Mouse (Mus musculus): ENCODE data around the gene Runx1.

The Runx1 gene

DNA sequence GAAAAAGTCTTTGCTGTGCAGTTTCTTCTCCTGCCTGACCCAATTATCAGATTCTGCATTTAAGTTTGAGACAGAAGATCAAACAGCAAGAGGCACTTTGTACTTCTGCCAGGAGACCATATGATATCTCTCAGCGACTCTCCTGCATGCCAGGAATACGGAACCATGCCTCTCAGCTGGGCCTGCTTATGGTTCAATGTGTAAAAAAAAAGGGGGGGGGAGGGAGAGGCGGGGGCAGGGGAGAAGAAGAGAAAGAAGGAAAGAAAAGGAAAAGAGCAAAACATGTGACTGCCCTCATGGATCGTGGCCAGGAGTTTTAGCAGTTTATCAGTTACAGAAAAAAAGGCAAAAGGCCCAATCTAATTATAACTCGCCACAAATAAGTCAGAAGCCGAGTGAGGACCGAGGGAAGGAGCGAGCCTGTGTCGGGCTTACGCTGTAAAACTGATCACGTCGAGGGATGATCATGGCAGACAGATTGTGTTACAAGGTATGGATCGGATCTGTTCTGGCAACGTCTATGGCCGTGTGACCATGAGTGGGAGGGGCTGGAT is 63.9 kb downstream of the Runx1 start:
- in situ Hi-C loops (cut with MboI, MseI): loop anchor here in 1 of 2 experiments (10.0 to 25.0 kb wide), 2 partner anchors 53 to 1025 kb away; no protein-coding TSS in a partner anchor

DNA sequence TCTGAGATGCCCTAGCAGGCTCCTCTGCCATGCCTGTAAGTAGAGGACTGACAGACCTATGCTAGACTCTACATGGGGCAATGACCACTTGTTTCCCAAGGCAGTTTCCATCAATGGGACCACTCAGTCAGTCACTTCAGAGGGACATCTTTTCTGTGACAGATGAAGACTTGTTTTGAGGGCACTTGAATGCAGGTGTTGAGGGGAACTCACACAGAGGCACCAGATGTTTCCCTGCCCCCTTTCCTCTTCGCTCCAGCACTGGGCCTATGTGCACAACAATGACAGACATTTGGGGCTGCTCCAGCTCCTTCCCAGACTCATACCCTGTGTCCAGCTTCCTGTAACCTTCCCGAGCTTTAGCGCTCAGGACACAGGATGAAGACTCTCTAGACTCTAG is 65.9 kb downstream of the Runx1 start:
- in situ Hi-C loops (cut with MboI, MseI): loop anchor here in 1 of 2 experiments (10.0 to 25.0 kb wide), 2 partner anchors 55 to 1027 kb away; no protein-coding TSS in a partner anchor

DNA sequence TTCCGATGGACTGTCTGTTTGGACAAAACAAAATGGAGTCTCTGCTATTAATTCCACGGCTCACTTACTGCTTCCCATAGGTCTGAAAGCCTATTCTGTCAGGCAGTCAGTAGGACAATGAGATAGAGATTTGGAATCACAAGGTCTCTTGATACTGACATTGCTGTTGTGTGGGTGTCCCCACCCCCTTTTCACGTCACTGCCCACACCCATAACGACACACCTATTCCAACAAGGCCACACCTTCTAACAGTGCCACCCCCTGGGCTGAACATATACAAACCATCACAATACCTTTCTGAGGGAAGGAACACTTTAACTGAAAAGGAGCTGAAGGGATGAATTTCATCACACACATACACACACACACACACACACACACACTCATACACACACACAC is 68.4 kb downstream of the Runx1 start:
- in situ Hi-C loops (cut with MboI, MseI): loop anchor here (10.0 to 25.0 kb wide), 2 partner anchors 1030 to 1253 kb away; no protein-coding TSS in a partner anchor

DNA sequence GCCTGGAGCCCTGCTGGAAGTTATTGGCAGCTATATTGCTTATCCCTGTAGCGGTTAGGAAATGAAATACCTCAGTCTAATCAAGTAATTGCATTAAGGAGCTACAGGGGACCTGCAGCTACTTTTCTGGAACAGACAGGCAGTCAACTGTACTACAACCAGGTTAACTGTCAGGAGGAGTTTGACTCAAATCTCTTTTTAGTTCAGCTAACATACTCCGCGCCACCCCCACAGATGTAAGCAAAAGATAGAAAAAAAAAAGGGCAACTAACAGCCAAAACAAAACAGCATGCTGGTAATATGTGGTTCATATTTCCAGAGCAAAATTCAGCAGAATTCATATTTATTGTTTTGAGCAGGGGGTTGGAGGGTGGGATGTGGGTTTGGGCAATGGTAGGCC is 72.0 kb downstream of the Runx1 start:
- in situ Hi-C loops (cut with MboI, MseI): loop anchor here (10.0 to 25.0 kb wide), 2 partner anchors 1033 to 1249 kb away; no protein-coding TSS in a partner anchor

DNA sequence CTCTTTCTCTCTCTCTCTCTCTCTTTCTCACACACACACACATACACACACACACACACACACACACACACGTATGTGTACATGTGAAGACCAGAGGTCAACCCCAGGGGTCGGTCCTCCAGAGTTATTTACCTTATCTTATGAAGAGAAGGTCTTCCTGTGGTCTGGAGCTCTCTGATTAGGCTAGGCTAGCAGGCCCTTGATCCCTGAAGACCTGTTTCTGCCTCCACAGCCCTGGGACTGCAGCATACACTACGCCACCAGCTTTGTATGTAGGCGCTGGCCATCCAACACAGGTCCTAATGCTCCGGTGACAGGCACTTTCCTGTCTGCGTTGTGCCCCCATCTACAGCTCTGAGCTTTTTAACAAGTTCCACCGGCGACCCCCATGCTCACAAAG is 72.8 kb downstream of the Runx1 start:
- in situ Hi-C loops (cut with MboI, MseI): loop anchor here (10.0 to 25.0 kb wide), 2 partner anchors 1034 to 1248 kb away; no protein-coding TSS in a partner anchor

DNA sequence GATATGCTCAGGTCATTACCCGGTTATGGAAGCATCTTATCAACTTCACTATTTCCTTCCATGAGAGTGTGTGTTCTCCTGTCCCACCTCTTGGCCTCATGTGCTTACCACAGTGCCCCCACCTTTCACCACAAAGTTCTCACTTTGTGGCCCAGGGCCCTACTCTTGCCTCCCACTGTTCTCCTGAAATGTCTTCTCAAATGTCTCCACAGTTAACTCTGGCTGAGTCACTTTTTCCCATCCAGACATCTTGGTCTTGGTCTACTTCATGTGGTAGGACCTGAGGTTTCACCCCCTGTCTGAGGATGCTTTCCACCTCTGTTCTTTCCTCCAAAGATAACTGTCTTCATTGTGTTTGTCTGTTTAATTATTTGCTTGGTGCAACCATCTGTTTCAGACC is 77.7 kb downstream of the Runx1 start:
- in situ Hi-C loops (cut with MboI, MseI): loop anchor here in 1 of 2 experiments (5.0 kb wide), 1 partner anchor 46 kb away; no protein-coding TSS in a partner anchor

DNA sequence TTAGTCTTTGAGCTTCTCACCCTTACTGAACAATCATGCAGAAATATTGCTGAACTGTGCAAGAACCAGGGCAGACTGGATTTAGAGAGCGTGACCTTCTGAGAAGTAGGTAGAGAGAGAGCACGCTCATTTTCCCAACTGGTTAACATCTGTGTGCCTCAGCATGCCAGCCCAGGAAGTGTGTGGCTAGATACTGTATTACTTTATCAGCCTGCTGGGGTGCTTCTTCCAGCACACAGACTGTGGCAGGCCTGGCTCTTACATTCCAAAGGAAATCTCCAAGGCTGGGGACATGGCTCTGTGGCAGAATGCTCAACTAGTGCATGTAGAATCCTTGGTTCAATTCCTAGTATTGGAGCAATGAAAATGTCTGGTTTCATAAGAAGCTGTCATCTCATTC is 78.9 kb downstream of the Runx1 start:
- in situ Hi-C loops (cut with MboI, MseI): loop anchor here in 1 of 2 experiments (5.0 kb wide), 1 partner anchor 45 kb away; no protein-coding TSS in a partner anchor

DNA sequence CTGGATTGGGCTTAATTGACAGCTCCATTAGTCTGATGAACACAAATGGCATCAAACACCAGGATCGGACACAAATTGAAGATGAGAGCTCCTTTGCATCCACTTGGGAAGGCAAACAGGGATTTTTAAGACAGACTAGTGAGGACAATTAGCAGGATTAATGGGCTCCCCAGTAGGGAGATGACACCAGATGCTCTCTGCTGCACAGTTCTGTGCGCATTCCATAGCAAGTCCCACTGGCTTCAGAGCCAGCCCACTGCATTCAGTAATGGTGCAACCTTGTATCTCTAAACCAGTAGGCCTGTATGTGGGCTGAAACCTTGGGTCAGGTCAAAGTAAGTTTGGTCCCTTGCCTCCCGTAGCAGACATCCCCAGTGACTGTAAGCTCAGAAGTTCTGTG is 80.7 kb downstream of the Runx1 start:
- in situ Hi-C loops (cut with MboI, MseI): loop anchor here in 1 of 2 experiments (5.0 kb wide), 1 partner anchor 43 kb away; no protein-coding TSS in a partner anchor

DNA sequence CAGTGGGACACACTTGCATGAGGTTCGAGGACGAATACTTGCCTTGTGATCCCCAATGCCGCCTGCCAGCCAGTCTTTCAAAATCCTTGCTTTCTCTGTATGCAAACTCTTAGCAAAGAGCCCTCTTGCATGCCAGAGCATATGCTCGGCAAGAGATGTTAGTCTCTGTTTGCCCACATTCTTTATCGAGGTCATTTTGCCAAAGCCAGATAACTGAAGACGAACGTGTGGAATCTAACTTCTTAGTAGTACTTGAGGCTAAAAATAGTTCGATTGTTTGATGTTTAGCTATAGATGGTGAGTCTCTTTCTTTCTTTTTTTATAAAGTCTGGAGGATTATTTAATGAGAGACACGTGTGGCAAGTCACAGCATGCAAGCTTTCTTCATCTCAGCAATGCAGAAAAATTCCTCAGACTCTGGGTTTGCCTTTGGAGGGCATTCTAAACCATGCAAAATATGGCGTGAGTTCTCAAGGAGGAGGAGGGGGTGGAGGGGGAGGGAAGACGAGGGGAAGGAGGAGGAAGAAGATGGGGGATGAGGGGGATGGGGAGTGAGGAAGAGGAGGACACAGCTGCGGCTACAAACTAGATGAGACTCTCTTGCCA is 81.7 kb downstream of the Runx1 start:
- in situ Hi-C loops (cut with MboI, MseI): no loop called here

DNA sequence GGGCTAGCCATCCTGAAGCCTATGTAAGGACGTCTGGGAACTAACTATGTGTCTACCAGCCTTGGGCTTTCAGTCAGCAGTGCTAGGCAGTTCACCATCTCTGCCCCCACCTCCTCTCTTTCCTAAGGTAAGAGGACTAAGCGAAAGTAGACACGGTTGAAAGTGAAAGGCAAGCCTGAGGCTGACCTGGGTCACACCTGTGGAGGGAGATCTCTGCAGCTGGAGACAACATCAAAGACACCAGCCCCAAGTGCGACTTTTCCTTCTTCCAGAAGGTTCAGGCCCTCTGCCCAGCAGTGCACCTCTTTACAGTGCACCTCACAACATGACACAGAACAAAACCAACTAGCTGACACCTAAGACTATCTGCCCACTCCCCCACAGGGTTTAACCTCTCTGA is 82.2 kb downstream of the Runx1 start:
- in situ Hi-C loops (cut with MboI, MseI): no loop called here

DNA sequence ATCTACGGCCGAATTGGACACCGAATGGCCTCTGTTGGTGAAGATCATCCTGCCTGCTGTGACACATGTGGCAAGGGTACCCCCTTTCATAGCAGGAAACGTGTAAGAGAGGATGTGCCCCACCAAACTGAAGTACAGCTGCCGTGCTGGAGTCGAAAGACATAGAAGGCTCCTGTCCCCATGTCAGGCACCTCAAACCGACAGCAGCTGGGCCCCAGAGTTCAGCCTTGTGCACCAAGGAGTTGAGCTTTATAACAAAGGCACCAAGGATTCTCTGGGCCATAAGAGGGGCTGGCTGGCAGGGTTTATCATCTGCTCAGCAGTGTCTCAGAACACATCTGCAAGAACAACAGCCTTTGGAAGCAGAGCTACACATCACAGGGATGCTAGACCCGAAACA is 84.6 kb downstream of the Runx1 start:
- in situ Hi-C loops (cut with MboI, MseI): no loop called here

DNA sequence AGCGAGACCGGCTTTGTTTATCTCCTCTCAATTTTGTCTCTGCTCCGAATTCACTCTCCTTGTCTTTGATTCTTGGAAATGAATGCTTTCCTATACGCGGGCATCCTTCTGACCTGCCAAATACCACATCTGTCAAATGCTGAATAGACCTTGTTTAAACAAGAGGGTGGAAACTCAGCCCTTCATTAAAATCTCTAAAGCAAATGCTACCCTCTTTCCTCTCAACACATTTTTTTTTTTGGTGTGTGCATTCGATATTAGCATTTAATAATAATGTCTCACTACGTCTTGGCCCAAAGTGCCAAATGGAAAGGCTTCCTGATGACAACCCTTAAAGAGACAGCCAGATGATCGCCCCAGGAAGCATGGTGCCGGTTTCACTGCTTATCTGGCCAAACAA is 85.4 kb downstream of the Runx1 start:
- in situ Hi-C loops (cut with MboI, MseI): no loop called here

DNA sequence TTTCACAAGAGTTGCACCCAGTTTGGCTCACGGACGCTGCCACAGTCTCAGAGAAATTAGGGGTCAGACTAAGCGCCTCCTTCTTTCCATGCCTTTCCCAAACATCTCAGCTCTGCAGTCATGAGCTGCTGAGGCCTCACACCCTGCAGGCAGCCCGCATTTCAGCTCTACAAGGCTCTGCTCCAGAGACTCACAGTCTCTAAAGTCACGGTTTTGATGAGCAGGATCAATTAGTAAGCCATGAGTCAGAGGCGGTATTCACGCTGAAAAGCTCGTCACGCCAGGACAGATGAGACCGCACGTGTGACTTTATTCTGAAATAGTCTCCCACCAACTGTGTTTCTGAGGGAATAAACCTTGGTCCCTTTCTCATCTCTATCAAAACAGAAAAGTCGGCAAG is 86.0 kb downstream of the Runx1 start:
- in situ Hi-C loops (cut with MboI, MseI): no loop called here

DNA sequence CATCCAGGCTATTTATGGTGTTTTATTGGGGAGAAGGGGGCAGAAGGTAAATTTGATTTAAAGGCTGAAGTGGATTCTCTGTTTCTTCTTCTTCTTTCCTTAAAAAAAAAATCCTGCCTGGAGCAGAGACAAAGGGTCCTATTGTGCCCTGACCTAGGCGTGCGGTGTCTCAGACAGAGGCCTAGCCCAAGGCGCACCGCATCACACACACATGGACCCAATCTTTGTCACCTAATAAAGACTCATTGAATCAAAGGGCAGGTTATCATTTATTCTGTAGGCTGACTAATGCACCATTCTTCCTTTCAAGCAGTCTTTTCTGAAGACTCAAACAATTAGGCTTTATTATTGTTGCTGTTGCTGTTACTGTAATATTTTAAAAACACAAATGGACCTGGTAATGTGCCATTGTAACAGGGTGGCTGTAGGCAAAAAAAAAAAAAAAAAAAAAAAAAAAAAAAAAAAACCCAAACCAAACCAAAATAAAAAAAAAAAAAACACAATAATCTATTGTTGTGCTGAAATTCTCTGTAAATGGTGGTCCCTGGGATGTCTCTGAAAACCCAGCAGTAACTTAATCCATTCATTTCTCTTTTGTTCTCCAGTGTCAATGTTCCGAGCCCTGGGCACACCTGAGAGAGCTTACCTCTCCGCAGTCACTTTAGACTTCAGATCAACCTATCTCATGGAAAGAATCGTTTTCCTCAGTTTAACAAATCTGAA is 86.7 kb downstream of the Runx1 start:
- in situ Hi-C loops (cut with MboI, MseI): no loop called here

DNA sequence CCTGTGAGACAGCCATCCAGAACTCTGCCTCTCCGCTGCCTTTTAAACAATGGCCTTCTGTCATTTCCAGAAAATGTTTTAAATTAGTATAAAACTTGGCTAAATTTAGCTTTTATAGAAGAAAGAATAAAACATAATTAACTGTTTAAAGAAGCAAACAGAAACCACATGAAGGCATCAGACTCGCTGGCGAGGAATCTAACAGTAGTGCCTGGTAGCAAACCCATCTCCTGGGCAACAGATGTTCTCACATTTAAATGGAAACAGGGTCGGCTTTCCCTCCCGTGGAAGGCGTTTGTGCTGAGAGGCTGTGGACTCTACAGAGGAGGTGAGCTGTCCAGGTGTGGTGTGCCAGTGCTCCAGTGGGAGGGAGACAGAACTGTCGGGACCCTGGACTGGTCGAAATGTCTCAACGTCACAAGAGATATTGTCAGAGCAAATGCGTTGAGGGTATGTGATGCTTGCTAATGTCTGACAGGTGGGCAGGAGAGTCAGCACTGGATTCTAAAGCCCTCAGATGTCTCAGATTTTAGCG is 87.4 kb downstream of the Runx1 start:
- in situ Hi-C loops (cut with MboI, MseI): no loop called here

DNA sequence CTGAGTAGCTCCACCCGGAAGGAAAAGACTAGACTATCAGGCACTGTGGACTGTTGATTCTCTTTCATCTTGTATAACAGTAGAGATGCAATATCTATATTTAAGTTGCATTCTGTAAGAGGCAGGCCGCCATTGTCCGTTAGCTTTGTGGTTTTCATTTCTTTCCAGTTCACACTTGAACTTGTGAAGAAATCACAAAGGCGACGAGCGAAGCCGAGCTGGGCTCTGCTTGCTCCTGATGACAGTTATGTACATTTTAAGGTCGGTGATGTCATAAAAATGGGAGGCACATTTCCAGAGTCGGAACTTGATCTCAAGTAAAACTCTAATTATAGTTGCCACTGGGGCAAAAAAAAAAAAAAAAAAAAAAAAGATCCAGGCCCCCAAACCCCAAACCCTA is 99.1 kb downstream of the Runx1 start:
- in situ Hi-C loops (cut with MboI, MseI): no loop called here

DNA sequence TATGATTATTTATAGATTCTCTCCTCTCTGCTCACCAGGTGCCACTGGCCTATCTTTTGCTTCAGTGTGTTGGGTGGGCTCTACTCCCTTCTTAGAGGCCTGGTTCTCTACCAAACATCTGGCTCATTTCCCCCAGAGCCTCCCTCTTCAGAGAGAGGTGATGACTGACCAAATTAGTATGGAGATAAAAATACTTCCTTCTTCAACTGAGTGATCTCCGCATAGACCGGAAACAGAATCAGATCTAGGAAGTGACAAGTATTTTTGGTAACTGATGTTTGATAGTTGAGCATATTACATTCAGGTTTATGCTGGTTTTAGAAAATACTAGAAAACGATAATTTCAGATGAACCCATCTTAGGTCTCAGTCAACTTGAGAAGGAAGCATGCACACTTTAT is 101.4 kb downstream of the Runx1 start:
- in situ Hi-C loops (cut with MboI, MseI): no loop called here

DNA sequence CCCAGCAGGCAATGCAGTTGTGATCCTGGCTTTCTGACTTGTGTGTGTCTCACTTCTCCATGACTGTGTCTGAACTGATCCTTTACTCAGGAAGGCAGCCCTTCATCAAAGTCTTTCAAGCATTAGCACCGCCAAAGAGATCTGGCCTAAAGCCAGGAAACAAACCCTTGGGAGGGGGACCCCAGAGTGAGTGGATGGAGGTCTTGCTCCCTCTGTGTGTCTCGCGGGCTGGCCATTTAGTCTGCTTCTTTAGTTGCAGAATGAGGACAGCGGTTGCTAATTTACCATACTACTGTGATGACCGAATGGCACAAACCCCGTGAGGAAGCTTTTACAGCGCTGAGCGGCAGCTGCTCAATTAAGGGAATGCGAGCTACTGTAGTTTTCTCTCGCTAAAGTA is 105.3 kb downstream of the Runx1 start:
- in situ Hi-C loops (cut with MboI, MseI): no loop called here

DNA sequence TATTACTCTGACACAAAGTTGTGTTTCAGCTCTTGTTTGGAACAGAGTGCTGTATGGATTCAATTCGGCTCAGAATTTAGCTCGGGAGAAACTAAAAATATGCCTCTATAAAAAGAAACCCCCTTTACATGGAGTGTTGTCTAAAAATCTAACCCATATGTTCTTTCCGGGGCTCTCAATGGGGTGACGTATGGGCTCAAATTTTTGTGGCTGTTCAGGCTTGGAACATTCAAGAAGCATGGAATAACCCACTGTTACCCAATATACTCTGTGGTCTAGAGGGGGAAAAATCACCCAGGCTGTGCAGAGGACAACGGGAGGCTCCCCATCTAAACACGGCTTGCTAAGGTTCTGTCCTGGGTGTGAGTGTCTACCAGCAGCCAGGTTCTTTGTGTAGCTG is 106.2 kb downstream of the Runx1 start:
- in situ Hi-C loops (cut with MboI, MseI): no loop called here

DNA sequence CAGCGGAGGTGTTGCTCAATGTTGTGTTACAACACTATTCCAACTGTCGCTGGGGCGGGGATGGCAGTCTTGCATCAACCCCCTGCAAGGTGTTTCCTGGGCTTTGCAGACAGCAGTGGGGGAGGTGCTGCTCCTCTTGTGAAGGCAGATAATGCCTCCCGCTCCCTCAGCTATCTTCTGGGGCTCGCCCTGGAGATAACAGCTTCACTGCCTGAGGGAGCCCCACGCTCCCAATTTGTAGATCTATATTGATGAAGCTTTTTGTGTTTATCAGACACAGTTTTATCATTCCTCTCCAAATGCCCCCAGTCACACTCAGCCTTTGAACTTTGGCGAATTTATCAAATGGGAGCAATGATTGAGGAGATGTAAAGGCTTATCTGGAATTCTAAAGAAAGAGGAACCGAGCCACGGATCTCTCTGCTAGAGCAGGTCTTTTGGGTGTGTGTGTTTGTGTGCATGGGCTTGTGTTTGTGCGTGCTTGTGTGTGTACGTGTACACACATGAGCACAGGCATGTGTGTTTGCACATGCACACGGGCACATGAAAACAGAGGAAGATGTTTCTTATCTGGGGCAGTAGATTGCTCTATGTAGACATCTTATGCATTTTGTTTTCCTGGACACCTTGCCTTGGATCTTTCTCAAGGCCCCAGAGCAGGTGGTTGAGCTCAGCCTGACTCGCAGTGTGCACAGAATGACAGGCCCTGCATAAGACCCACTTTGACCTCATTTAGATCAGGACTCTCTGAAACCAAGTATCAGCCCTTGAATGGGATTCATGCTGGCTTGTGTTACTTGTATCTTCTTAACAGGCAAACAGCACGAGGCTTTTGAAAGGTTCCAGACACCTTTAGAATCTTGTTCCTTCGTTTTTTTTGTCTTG is 110.1 kb downstream of the Runx1 start:
- in situ Hi-C loops (cut with MboI, MseI): no loop called here

DNA sequence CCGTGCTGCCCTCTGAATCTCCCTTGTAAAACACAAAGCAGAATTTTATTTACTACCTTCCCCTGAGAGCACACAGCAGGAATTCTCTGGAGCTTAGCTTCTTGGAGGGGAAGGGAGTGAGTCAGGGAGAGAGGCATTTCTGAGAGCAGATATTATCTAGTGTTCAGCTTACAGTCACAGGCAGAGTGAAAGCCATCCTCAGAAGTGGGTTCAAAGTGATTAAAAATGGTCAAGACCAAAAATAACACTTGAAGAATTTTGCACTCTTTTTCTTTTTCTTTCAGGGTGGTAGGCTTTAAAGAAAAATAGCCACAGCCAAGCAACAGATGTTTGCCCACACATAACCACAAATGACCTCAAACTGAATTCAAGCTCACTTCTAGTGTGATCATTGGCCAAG is 115.8 kb downstream of the Runx1 start:
- in situ Hi-C loops (cut with MboI, MseI): no loop called here
